Mouse (Mus musculus) ES-Bruce4 (cell line): ENCODE results near the gene Adh1.

Experiments
- CTCF ChIP-seq: IDR thresholded peaks from one replicate; pipeline ENCODE4 v1.8.1; 2011; ENCODE audit warnings: low read depth, low read length
- EP300 ChIP-seq: IDR thresholded peaks from 2 replicates; pipeline ENCODE4 v1.6.1; 2011; ENCODE audit warnings: low read depth, low read length; ENCODE audit not compliant: insufficient read depth

DNA sequence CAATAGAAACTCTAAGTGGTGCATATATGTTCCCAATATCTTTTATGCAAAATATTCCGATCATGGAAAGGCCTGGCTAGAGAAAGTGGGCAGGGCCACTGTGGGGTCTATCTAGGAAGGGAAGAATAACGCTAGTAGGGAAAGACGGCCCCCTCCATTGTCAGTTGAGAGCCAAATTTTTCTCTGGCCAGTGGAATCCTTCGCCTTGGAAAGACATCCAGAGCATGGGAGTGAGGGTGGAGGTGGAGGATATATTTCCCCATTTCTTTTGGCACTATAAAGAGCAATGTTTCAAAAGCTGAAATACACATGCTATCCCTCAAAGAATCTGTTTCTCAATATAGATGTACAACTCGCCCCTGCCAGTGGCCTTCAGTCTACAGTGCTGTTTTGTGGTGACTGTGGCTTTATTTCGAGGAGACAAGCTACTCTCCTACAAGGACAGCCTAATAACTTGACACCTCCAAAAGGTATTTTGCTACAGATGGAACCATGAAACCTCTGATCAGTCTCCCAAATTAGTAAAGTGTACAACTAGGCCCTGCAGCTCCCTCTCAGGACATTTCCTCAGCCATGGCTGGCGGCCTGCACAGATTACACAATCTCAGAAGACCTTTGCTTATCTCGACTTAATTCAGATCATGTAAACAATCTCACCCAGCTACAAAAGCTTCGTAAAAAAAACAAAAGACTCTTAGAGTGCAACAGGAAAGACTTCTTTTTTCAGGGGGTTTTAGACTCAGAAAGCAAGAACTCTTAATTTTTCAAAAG, 4.8 kb upstream of the Adh1 start:
- TF ChIP-seq CTCF (no peak), EP300 (no peak)
